Mouse (Mus musculus) CH12.LX (cell line): ENCODE measurements around the gene Hipk2. TPM values are rescaled to one million over a fixed set of nuclear protein-coding genes. Genes with fewer than 3 reads are reported as not detected.

Experiments used
- DNase-seq: peaks from one replicate; pipeline ENCODE4 v3.0.0-alpha.2; 2013; ENCODE audit errors: extremely low read depth
- H3K27ac ChIP-seq: 2 replicates; pipeline ENCODE4 v1.5.1; 2012; ENCODE audit warnings: low read depth, mild to moderate bottlenecking, control low read depth, moderate library complexity; ENCODE audit not compliant: insufficient read depth
- H3K27me3 ChIP-seq: replicated peaks from 2 replicates; pipeline ENCODE3; 2012; ENCODE audit warnings: inconsistent platforms
- H3K36me3 ChIP-seq, 2 experiments: replicated peaks in 1 of 2; 2 replicates each; pipeline versions ENCODE3 to v1.6.1; 2012; ENCODE audit warnings: inconsistent platforms in 1 of 2, low read length in 1 of 2, mild to moderate bottlenecking in 1 of 2, mixed read lengths in 1 of 2, moderate library complexity in 1 of 2; ENCODE audit not compliant: control insufficient read depth in 1 of 2, insufficient read depth in 1 of 2
- H3K4me1 ChIP-seq, 2 experiments: 2 replicates each; pipeline ENCODE4 v1.6.1; 2012; ENCODE audit warnings: inconsistent platforms in 1 of 2, moderate library complexity in 1 of 2; ENCODE audit not compliant: insufficient read depth in 2 of 2, control insufficient read depth in 1 of 2
- H3K4me2 ChIP-seq: 2 replicates; pipeline ENCODE4 v1.6.1; 2012; ENCODE audit warnings: low read depth, mild to moderate bottlenecking, control low read depth; ENCODE audit not compliant: poor library complexity, insufficient read depth, severe bottlenecking
- H3K4me3 ChIP-seq, 3 experiments: fragments of 150-350 bp in 1 of 3; sonication (generic) in 1 of 3; replicated peaks in 1 of 3; 2 replicates each; pipeline versions ENCODE3 to v1.5.1; 2011 to 2012; ENCODE audit warnings: low read depth in 2 of 3, low read length in 2 of 3, mild to moderate bottlenecking in 2 of 3, moderate library complexity in 2 of 3, control low read depth in 1 of 3, improper control_type of control experiment in 1 of 3, inconsistent platforms in 1 of 3, mixed read lengths in 1 of 3; ENCODE audit not compliant: poor library complexity in 1 of 3
- H3K79me2 ChIP-seq: replicated peaks from 2 replicates; pipeline ENCODE4 v1.6.1; 2012; ENCODE audit warnings: mild to moderate bottlenecking, moderate library complexity; ENCODE audit not compliant: control insufficient read depth, poor library complexity, insufficient read depth, severe bottlenecking; ENCODE audit errors: extremely low read depth
- H3K9ac ChIP-seq: 2 replicates; pipeline ENCODE4 v1.6.1; 2012; ENCODE audit warnings: low read depth, mild to moderate bottlenecking, control low read depth, moderate library complexity; ENCODE audit not compliant: insufficient read depth
- H3K9me3 ChIP-seq: replicated peaks from 2 replicates; pipeline ENCODE3; 2012; ENCODE audit warnings: low read length, inconsistent platforms, mixed read lengths
- BHLHE40 ChIP-seq: IDR thresholded peaks from 2 replicates; pipeline ENCODE4 v1.6.1; 2011; ENCODE audit warnings: mild to moderate bottlenecking, low read depth, low read length, improper control_type of control experiment
- CHD2 ChIP-seq: IDR thresholded peaks from 2 replicates; pipeline ENCODE4 v1.6.1; 2011; ENCODE audit warnings: low read length, improper control_type of control experiment
- EP300 ChIP-seq: IDR thresholded peaks from 2 replicates; pipeline ENCODE4 v1.6.1; 2011; ENCODE audit warnings: low read length, improper control_type of control experiment
- GABPA ChIP-seq: IDR thresholded peaks from 2 replicates; pipeline ENCODE4 v1.6.1; 2012; ENCODE audit warnings: low read depth, low read length, improper control_type of control experiment, inconsistent platforms; ENCODE audit not compliant: insufficient replicate concordance
- HCFC1 ChIP-seq: IDR thresholded peaks from 2 replicates; pipeline ENCODE4 v1.6.1; 2012; ENCODE audit warnings: low read depth, mild to moderate bottlenecking, inconsistent platforms, low read length, improper control_type of control experiment
- JUND ChIP-seq: conservative IDR thresholded peaks from 2 replicates; pipeline ENCODE4 v1.6.1; 2011; ENCODE audit warnings: low read depth, low read length, improper control_type of control experiment
- MEF2A ChIP-seq: IDR thresholded peaks from 2 replicates; pipeline ENCODE4 v1.6.1; 2014; ENCODE audit warnings: low read depth, mild to moderate bottlenecking, inconsistent platforms, low read length, improper control_type of control experiment, borderline replicate concordance
- MXI1 ChIP-seq: IDR thresholded peaks from 2 replicates; pipeline ENCODE4 v1.6.1; 2011; ENCODE audit warnings: mild to moderate bottlenecking, low read depth, low read length, improper control_type of control experiment
- NELFE ChIP-seq: IDR thresholded peaks from 2 replicates; pipeline ENCODE4 v1.6.1; 2011; ENCODE audit warnings: low read depth, low read length, improper control_type of control experiment
- PAX5 ChIP-seq: IDR thresholded peaks from 2 replicates; pipeline ENCODE4 v1.6.1; 2012; ENCODE audit warnings: low read length, inconsistent platforms, mixed read lengths
- POLR2A ChIP-seq: IDR thresholded peaks from 2 replicates; pipeline ENCODE4 v1.6.1; 2011; ENCODE audit warnings: low read depth, mild to moderate bottlenecking, improper control_type of control experiment, low read length
- POLR2AphosphoS2 ChIP-seq: IDR thresholded peaks from 2 replicates; pipeline ENCODE4 v1.6.1; 2011; ENCODE audit warnings: low read depth, low read length, improper control_type of control experiment
- RAD21 ChIP-seq: IDR thresholded peaks from 2 replicates; pipeline ENCODE4 v1.6.1; 2011; ENCODE audit warnings: low read depth, mild to moderate bottlenecking, low read length, improper control_type of control experiment, moderate library complexity
- SIN3A ChIP-seq: IDR thresholded peaks from 2 replicates; pipeline ENCODE4 v1.6.1; 2012; ENCODE audit warnings: low read length, improper control_type of control experiment, inconsistent platforms
- SMC3 ChIP-seq: IDR thresholded peaks from 2 replicates; pipeline ENCODE4 v1.6.1; 2011; ENCODE audit warnings: low read depth, low read length, improper control_type of control experiment
- TBP ChIP-seq: conservative IDR thresholded peaks from 2 replicates; pipeline ENCODE4 v1.6.1; 2011; ENCODE audit warnings: low read depth, low read length, improper control_type of control experiment
- TCF12 ChIP-seq: IDR thresholded peaks from 2 replicates; pipeline ENCODE4 v1.6.1; 2014; ENCODE audit warnings: low read depth, mild to moderate bottlenecking, inconsistent platforms, low read length, improper control_type of control experiment
- USF1 ChIP-seq: IDR thresholded peaks from 2 replicates; pipeline ENCODE4 v1.6.1; 2014; ENCODE audit warnings: low read depth, mild to moderate bottlenecking, inconsistent platforms, low read length, improper control_type of control experiment
- ZKSCAN1 ChIP-seq: IDR thresholded peaks from 2 replicates; pipeline ENCODE4 v1.6.1; 2012; ENCODE audit warnings: low read depth, inconsistent platforms, low read length, improper control_type of control experiment, borderline replicate concordance
- ZMIZ1 ChIP-seq: IDR thresholded peaks from 2 replicates; pipeline ENCODE4 v1.6.1; 2012; ENCODE audit warnings: low read depth, mild to moderate bottlenecking, inconsistent platforms, low read length, improper control_type of control experiment
- ZNF384 ChIP-seq: IDR thresholded peaks from 2 replicates; pipeline ENCODE4 v1.6.1; 2012; ENCODE audit warnings: low read depth, low read length, improper control_type of control experiment, inconsistent platforms
- dilution Hi-C: fragments of 300-500 bp; cut with MboI; formaldehyde crosslinking; loops from 2 replicates; pipeline ENCODE4 v1.14.3; 2020; ENCODE audit warnings: low sequenced_read_pairs; ENCODE audit not compliant: extremely low pct_unique_long_range_greater_than_20kb, extremely low pct_ligation_motif_present
- in situ Hi-C: fragments of 300-500 bp; cut with MboI; formaldehyde crosslinking; loops from 3 replicates; pipeline ENCODE4 v1.14.3; 2019; ENCODE audit warnings: low sequenced_read_pairs, low pct_ligation_motif_present, low pct_unique_long_range_greater_than_20kb, mixed read lengths
- polyA plus RNA-seq: library from polyadenylated mRNA; unstranded; fragments of >175 nt; gene quantifications from 2 replicates; pipeline ENCODE4 v1.2.1, GENCODE M21; 2012; ENCODE audit warnings: low read depth; ENCODE audit not compliant: insufficient read length
- total RNA-seq, 2 experiments: library from RNA; depleted of rRNA; stranded (reverse); fragments of 300-350 nt in 1 of 2; fragments of >200 nt in 1 of 2; gene quantifications; 2 replicates each; pipeline ENCODE4 v1.2.3; 2012 to 2014

Hipk2 gene
- total and polyA plus RNA-seq, 3 experiments, result 1.6 to 5.3 (median 2.6) TPM

- Histone ChIP-seq H3K27ac (no peak overlapping the region), H3K4me3 (no peak overlapping the region), H3K79me2 (no peaks in the 10 kb centered on the region), H3K9me3 (no peaks in the 10 kb centered on the region), H3K9ac (no peak overlapping the region), H3K36me3 (no peaks in the 10 kb centered on the region), H3K4me2 (no peak overlapping the region), H3K4me1 (peaks cover 0 to 16% of the 10 kb centered on the region in 2 experiments; a peak in 3 of 4 replicates), H3K27me3 (no peaks in the 10 kb centered on the region)
- dilution Hi-C loops (no loop called here), in situ Hi-C loops (no loop called here)
- no peak for DNase-seq
- no peak for TF ChIP-seq SIN3A
- no peak for TF ChIP-seq PAX5
- no peak for TF ChIP-seq GABPA
Observed at GRCm38 (mm10) chr6:38787134-38787533, 88.8 kb downstream of the Hipk2 start.

GRCm38 (mm10) chr6:38785747-38786146 lies 90.2 kb downstream of the Hipk2 start:
- H3K4me1 ChIP-seq, result peaks cover 0 to 16% of the 10 kb centered on the region in 2 experiments; a peak in 3 of 4 replicates
- H3K27ac ChIP-seq, result no peak overlapping the region
- in situ Hi-C loops, result no loop called here
- no peaks in the 10 kb centered on the region for H3K9me3 ChIP-seq
- H3K79me2 ChIP-seq, result no peaks in the 10 kb centered on the region
- no peaks in the 10 kb centered on the region for H3K36me3 ChIP-seq
- H3K9ac ChIP-seq, result no peak overlapping the region
- DNase-seq, result no peak
- H3K27me3 ChIP-seq, result no peaks in the 10 kb centered on the region
- TF ChIP-seq NELFE, result no peak
- TF ChIP-seq TCF12, result no peak
- TF ChIP-seq SMC3, result no peak
- TF ChIP-seq CHD2, result no peak
- no peak for TF ChIP-seq JUND
- TF ChIP-seq TBP, result no peak
- TF ChIP-seq USF1, result no peak
- no peak for TF ChIP-seq POLR2AphosphoS2
- no peak for TF ChIP-seq ZMIZ1
- no peak for TF ChIP-seq ZKSCAN1
- no peak for TF ChIP-seq MEF2A
- no peak for TF ChIP-seq HCFC1
- TF ChIP-seq ZNF384, result no peak
- no peak for TF ChIP-seq POLR2A
- TF ChIP-seq BHLHE40, result no peak
- no peak for TF ChIP-seq EP300
- no peak for TF ChIP-seq RAD21
- TF ChIP-seq MXI1, result no peak
- no peak overlapping the region for H3K4me3 ChIP-seq
- dilution Hi-C loops, result no loop called here
- no peak overlapping the region for H3K4me2 ChIP-seq
